Mouse (Mus musculus): ENCODE measurements around the gene Hsd17b11. TPM values are rescaled to one million over a fixed set of nuclear protein-coding genes. Genes with fewer than 3 reads are reported as not detected.

Gene Hsd17b11
- total and polyA plus RNA-seq, 3 experiments: 8.7 to 16.0 TPM; not detected in 1

- no peak overlapping the region for H3K4me3 ChIP-seq (ENCODE audit: control insufficient read depth in 1 of 2, insufficient read depth in 1 of 2, low read depth in 2 of 2, low read length in 2 of 2)
- no peak for TF ChIP-seq ZC3H11A (IDR thresholded peaks at IDR 0.05; ENCODE audit: low read depth, low read length)
- no peak for TF ChIP-seq CHD2 (IDR thresholded peaks at IDR 0.05; ENCODE audit: low read length)
- TF ChIP-seq HCFC1 (IDR thresholded peaks at IDR 0.05; ENCODE audit: low read depth, low read length): no peak
- TF ChIP-seq MYB (IDR thresholded peaks at IDR 0.05; ENCODE audit: low read depth, low read length): no peak
- no peak for DNase-seq (ENCODE audit: low read depth, low spot score)
- 0 out of 4 replicates have a peak, but pooled peaks cover 0 to 3% of the 10 kb centered on the region in 2 experiments for H3K36me3 ChIP-seq (ENCODE audit: control insufficient read depth in 1 of 2, insufficient read depth in 2 of 2, low read length in 2 of 2)
- no peak overlapping the region for H3K9ac ChIP-seq (ENCODE audit: control insufficient read depth, low read depth, low read length, poor library complexity, severe bottlenecking)
- no peaks in the 10 kb centered on the region for H3K27me3 ChIP-seq (ENCODE audit: control insufficient read depth in 1 of 2, insufficient read depth in 2 of 2, low read length in 2 of 2)
- H3K9me3 ChIP-seq (replicated peaks; ENCODE audit: insufficient read depth, low read length): no peaks in the 10 kb centered on the region
- no peaks in the 10 kb centered on the region for H3K79me2 ChIP-seq (ENCODE audit: control insufficient read depth, insufficient read depth, low read length, poor library complexity)
- peaks cover 0 to 6% of the 10 kb centered on the region in 2 experiments; a peak in 2 of 4 replicates for H3K4me1 ChIP-seq (ENCODE audit: control insufficient read depth in 1 of 2, insufficient read depth in 2 of 2, low read length in 2 of 2)
- no peak overlapping the region for H3K27ac ChIP-seq (ENCODE audit: control insufficient read depth, low read depth, low read length)
Measured at GRCm38 (mm10) chr5:103972379-103972778, 49.3 kb downstream of the Hsd17b11 start.

GRCm38 (mm10) chr5:103971051-103971450 lies 50.7 kb downstream of the Hsd17b11 start:
- no peak overlapping the region for H3K4me3 ChIP-seq (ENCODE audit: control insufficient read depth in 1 of 2, insufficient read depth in 1 of 2, low read depth in 2 of 2, low read length in 2 of 2)
- 0 out of 4 replicates have a peak, but pooled peaks cover 0 to 3% of the 10 kb centered on the region in 2 experiments for H3K36me3 ChIP-seq (ENCODE audit: control insufficient read depth in 1 of 2, insufficient read depth in 2 of 2, low read length in 2 of 2)
- no peak overlapping the region for H3K9ac ChIP-seq (ENCODE audit: control insufficient read depth, low read depth, low read length, poor library complexity, severe bottlenecking)
- no peak overlapping the region for H3K27ac ChIP-seq (ENCODE audit: control insufficient read depth, low read depth, low read length)
- peaks cover 0 to 6% of the 10 kb centered on the region in 2 experiments; a peak in 2 of 4 replicates for H3K4me1 ChIP-seq (ENCODE audit: control insufficient read depth in 1 of 2, insufficient read depth in 2 of 2, low read length in 2 of 2)
- no peaks in the 10 kb centered on the region for H3K79me2 ChIP-seq (ENCODE audit: control insufficient read depth, insufficient read depth, low read length, poor library complexity)
- no peak for TF ChIP-seq MYC (IDR thresholded peaks at IDR 0.05; ENCODE audit: low read depth, low read length)
- no peak for TF ChIP-seq MAFK (IDR thresholded peaks at IDR 0.05; ENCODE audit: borderline replicate concordance, low read depth, low read length)
- TF ChIP-seq TCF12 (IDR thresholded peaks at IDR 0.05; ENCODE audit: low read depth, low read length): no peak
- no peak for TF ChIP-seq MYB (IDR thresholded peaks at IDR 0.05; ENCODE audit: low read depth, low read length)
- peak; percentile 51 for TF ChIP-seq GATA1 (IDR thresholded peaks at IDR 0.05; ENCODE audit: low read depth, low read length)
- TF ChIP-seq MAX (IDR thresholded peaks at IDR 0.05; ENCODE audit: low read length): no peak
- no peaks in the 10 kb centered on the region; a peak in 1 of 4 replicates for H3K27me3 ChIP-seq (ENCODE audit: control insufficient read depth in 1 of 2, insufficient read depth in 2 of 2, low read length in 2 of 2)
- peak; percentile 21 for DNase-seq (ENCODE audit: low read depth, low spot score)
- H3K9me3 ChIP-seq (replicated peaks; ENCODE audit: insufficient read depth, low read length): no peaks in the 10 kb centered on the region

- no peaks in the 10 kb centered on the region for H3K36me3 ChIP-seq (ENCODE audit: control insufficient read depth in 1 of 2, insufficient read depth in 2 of 2, low read length in 2 of 2)
- no peaks in the 10 kb centered on the region for H3K9me3 ChIP-seq (replicated peaks; ENCODE audit: insufficient read depth, low read length)
- H3K79me2 ChIP-seq (ENCODE audit: control insufficient read depth, insufficient read depth, low read length, poor library complexity): no peaks in the 10 kb centered on the region
- no peaks in the 10 kb centered on the region; a peak in 1 of 4 replicates for H3K27me3 ChIP-seq (ENCODE audit: control insufficient read depth in 1 of 2, insufficient read depth in 2 of 2, low read length in 2 of 2)
- H3K4me3 ChIP-seq (ENCODE audit: control insufficient read depth in 1 of 2, insufficient read depth in 1 of 2, low read depth in 2 of 2, low read length in 2 of 2): no peak overlapping the region
- no peaks in the 10 kb centered on the region for H3K4me1 ChIP-seq (ENCODE audit: control insufficient read depth in 1 of 2, insufficient read depth in 2 of 2, low read length in 2 of 2)
- no peak overlapping the region for H3K9ac ChIP-seq (ENCODE audit: control insufficient read depth, low read depth, low read length, poor library complexity, severe bottlenecking)
- no peak overlapping the region for H3K27ac ChIP-seq (ENCODE audit: control insufficient read depth, low read depth, low read length)
- DNase-seq (ENCODE audit: low read depth, low spot score): no peak
- TF ChIP-seq MAZ (IDR thresholded peaks at IDR 0.05; ENCODE audit: low read depth, low read length): no peak
- no peak for TF ChIP-seq ZNF384 (IDR thresholded peaks at IDR 0.05; ENCODE audit: low read depth, low read length)
- TF ChIP-seq USF2 (IDR thresholded peaks at IDR 0.05; ENCODE audit: borderline replicate concordance in 1 of 2, insufficient read depth in 1 of 2, low read depth in 1 of 2, low read length in 2 of 2): no peak
- no peak for TF ChIP-seq MYC (IDR thresholded peaks at IDR 0.05; ENCODE audit: low read depth, low read length)
- TF ChIP-seq POLR2AphosphoS5 (IDR thresholded peaks at IDR 0.05; ENCODE audit: borderline replicate concordance, low read depth, low read length): no peak
- TF ChIP-seq MAFK (IDR thresholded peaks at IDR 0.05; ENCODE audit: borderline replicate concordance, low read depth, low read length): no peak
- TF ChIP-seq ZKSCAN1 (IDR thresholded peaks at IDR 0.05; ENCODE audit: low read depth, low read length): no peak
- TF ChIP-seq E2F4 (IDR thresholded peaks at IDR 0.05; ENCODE audit: borderline replicate concordance, low read depth, low read length): no peak
- no peak for TF ChIP-seq SMC3 (IDR thresholded peaks at IDR 0.05; ENCODE audit: low read depth, low read length)
- TF ChIP-seq RAD21 (IDR thresholded peaks at IDR 0.05; ENCODE audit: low read depth, low read length): no peak
- TF ChIP-seq BHLHE40 (IDR thresholded peaks at IDR 0.05; ENCODE audit: borderline replicate concordance, low read depth, low read length): no peak
- TF ChIP-seq USF1 (IDR thresholded peaks at IDR 0.05; ENCODE audit: low read depth, low read length): no peak
- no peak for TF ChIP-seq CTCF (IDR thresholded peaks at IDR 0.05 in 2 of 3, conservative IDR thresholded peaks at IDR 0.05 in 1 of 3; ENCODE audit: control insufficient read depth in 1 of 3, insufficient read depth in 1 of 3, low read depth in 2 of 3, low read length in 3 of 3, poor library complexity in 1 of 3, severe bottlenecking in 1 of 3)
- no peak for TF ChIP-seq UBTF (IDR thresholded peaks at IDR 0.05; ENCODE audit: borderline replicate concordance, insufficient read depth, low read depth, low read length)
- no peak for TF ChIP-seq CHD1 (IDR thresholded peaks at IDR 0.05; ENCODE audit: low read depth, low read length)
Measured at GRCm38 (mm10) chr5:103962935-103963429, 58.7 kb downstream of the Hsd17b11 start.
